Mouse (Mus musculus): ENCODE results near the gene Tnc. TPM values are rescaled to one million over a fixed set of nuclear protein-coding genes. Genes with fewer than 3 reads are reported as not detected.
A peak's percentile ranks its signal among the peaks of the same experiment; 100 is the strongest.
"Not testable (repeated sequence)": the region's sequence is repeated elsewhere in the genome, so short reads cannot be mapped to it uniquely, and the experiment has no call there.

Tnc gene
- total RNA-seq, 2 experiments from 2014 or later: 70.3 to 71.8 TPM

DNA sequence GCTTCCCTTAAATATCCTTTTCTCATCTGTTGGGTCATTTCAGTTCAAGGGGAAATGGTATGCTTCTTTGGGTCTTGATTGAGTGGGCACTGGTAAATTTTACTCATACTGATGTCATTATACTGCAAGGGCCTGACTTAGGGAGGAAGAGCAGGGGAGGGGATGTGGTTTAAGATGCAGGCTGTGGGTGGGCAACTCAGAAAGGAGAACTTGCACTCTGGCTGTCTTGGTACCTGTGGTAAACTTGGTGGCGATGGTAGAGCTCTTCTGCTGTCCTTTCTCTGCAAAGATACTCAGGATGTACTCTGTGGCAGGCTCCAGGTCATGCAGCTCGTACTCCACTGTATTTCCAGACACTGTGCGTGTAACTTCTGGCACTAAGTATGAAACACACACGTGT lies 75.9 kb downstream of the Tnc start:
- no peak for DNase-seq (ENCODE audit: low spot score in 2 of 2)

- no peak for DNase-seq (ENCODE audit: low spot score in 2 of 2)
Observed at GRCm38 (mm10) chr4:63969891-63970290, 76.9 kb downstream of the Tnc start.

DNA sequence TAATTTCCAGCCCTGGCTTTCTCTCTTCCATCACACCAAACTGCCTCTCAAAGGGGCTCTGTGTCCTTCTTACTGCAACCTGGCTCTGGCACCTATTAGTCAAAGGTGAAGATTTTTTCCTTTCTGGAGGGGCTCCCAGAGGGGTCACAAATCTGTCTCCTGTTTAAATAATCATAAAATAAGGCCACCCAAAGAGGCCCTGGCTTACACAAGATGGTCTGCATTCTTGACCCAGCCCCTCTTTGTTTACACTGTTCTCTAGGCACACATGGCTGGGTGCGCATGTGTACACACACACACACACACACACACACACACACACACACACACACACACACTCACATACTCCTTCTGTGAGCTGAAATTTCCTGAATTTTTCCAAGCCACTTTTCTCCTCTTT lies 83.4 kb downstream of the Tnc start:
- DNase-seq (ENCODE audit: low spot score in 2 of 2): no peak

DNA sequence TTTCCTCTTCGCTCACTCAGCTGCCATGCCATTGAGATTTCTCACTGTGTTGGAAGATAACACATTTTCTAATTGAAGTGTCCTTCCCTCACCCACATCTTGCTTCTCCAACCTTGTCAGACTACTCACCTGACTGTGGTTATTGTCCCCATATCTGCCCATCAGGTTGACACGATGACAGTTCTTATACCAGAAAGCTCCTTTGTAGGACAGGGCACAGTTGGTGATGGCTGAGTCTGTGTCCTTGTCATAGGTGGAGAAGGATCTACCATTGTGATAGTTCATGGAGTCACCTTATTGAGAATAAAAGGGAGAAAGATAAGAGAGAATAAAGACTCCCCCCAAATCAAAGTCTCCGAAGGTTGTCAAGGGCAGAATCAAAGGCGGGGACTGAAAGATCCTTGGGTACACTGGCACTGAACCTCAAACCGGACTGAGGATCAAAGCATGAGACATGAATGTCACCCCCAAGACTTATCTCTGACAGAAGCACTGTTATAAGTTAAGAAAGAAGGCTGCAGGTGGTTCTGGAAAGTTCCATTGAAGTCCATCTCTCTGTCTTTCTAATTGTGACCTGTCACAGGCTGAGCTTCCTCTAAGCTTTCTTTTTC lies 84.9 kb downstream of the Tnc start:
- DNase-seq (ENCODE audit: low spot score in 2 of 2): no peak

DNA sequence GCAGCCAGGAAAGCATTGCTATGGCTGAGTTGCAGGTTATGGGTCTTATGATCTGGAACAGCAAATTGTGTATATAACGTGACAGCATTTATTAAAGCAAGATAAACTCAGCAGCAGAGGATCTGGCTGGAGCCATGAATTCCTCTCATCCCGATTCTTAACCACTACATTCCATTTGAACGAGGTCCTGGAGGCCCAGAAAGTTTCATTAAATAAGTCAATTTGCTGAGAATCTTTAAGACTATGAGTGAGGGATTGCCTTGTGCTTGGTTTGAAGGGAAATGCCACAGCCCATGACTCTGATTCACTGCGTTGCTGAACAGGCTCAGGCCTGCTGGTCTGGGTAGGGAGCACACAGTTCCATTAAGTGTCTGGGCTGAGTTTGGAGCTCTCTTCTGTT lies 88.2 kb downstream of the Tnc start:
- DNase-seq (ENCODE audit: low spot score in 2 of 2): no peak

GRCm38 (mm10) chr4:63950054-63950453 lies 96.8 kb downstream of the Tnc start:
- no peak for DNase-seq (ENCODE audit: low spot score in 2 of 2)

GRCm38 (mm10) chr4:63948688-63949073 lies 98.1 kb downstream of the Tnc start:
- DNase-seq (ENCODE audit: low spot score in 2 of 2): not testable (repeated sequence)

- peak in 1 of 2 experiments; percentile 46 for DNase-seq (ENCODE audit: low spot score in 2 of 2)
Observed at GRCm38 (mm10) chr4:63948066-63948687, 98.6 kb downstream of the Tnc start.

- no peak for DNase-seq (ENCODE audit: low spot score in 2 of 2)
Observed at GRCm38 (mm10) chr4:63943813-63944212, 103.0 kb downstream of the Tnc start.

DNA sequence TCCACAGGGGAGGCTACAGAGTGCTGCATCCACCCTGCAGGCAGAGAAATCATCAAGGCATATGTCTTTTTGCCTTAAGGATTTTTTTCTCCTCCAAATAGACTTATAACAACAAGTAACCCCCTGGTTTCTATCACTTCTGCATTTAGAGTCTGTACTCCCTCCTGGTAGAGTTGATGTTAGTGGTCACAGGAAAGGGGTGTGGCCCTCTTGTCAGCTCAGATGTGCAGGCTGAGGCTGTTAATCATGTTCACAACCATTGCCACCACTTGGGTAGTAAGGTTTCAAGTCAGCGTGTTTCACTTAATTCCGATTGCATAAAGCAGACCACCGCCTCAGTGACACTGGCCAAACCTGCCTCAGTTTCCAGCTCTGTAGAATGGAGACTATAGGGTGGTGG lies 103.9 kb downstream of the Tnc start:
- no peak for DNase-seq (ENCODE audit: low spot score in 2 of 2)

DNA sequence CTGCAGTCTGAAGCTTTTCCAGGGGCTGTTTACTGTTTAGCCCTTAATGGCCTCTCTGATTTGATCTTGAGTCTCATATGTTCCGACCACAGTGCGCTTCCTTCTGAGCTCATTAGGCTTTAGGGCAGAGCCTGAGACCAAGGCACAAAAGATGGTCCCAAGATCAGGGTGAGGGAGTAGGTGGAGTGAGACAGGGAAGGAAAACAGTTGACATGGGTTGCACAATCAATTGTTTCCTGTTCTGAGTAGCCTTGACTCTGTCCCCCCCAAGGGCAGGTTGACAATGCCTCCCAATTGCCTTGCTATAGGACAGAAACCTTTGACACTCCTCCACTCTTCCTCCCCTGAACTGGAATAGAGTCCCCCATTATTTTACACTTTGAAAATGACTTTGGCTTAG lies 105.4 kb downstream of the Tnc start:
- DNase-seq (ENCODE audit: low spot score in 2 of 2): no peak

DNA sequence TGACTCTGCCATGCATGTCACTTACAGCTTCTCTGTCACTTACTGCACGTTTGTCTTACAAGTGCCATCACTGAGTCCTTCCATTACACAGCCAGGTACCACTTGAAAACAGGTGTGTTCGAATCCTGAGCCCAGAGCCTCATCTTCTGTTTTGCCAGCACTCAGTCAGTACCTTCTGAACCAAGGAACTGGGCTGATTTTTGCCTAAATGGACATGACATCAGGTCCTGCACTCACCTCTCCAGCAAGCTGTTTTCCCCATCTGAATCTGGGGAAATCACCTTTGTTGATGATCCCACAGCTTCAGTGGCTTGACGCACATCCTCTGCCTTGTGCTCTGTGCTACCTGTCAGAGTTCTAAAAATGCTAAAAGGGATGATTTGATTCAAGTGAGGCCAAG lies 107.4 kb downstream of the Tnc start:
- DNase-seq (ENCODE audit: low spot score in 2 of 2): no peak

DNA sequence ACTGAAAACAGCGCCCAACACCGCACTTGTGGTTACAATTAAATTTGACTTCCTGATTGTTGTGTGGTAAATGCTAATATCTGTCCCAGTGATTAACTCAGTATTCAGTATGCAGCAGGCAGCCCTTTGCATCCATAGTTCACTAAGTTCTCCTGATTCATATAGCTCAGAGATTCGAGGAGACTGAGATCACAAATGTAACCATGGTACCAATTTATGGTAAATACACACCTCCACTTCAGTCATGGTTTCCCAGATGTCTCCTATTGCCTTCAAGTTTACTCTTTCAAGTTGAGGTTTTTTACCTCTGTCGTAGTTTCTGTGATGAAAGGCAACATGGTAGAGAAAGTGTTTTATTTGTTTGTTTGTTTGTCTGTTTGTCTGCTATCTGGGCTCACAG lies 110.9 kb downstream of the Tnc start:
- no peak for DNase-seq (ENCODE audit: low spot score in 2 of 2)

DNA sequence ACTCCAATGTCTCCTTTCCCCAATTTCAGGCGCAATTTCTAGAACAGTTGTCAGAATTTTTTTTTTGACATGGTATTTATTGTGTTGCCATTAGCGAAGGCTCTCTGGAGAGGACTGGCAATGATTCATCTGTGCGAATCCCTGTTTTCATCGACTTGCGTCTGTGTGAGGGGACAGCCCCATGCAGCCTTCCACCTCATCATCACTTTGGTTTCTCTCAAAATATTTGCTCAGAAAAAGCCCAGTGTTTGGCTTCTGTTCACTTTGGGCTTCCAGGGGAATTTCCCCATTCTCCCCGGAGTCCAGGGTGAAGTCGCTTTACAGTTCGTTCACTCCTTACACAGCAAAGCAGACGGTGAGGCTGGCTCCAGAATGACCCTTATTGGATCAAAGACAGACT lies 111.5 kb downstream of the Tnc start:
- DNase-seq (ENCODE audit: low spot score in 2 of 2): no peak

- DNase-seq (ENCODE audit: low spot score in 2 of 2): no peak
Observed at GRCm38 (mm10) chr4:63930863-63931262, 116.0 kb downstream of the Tnc start.

DNA sequence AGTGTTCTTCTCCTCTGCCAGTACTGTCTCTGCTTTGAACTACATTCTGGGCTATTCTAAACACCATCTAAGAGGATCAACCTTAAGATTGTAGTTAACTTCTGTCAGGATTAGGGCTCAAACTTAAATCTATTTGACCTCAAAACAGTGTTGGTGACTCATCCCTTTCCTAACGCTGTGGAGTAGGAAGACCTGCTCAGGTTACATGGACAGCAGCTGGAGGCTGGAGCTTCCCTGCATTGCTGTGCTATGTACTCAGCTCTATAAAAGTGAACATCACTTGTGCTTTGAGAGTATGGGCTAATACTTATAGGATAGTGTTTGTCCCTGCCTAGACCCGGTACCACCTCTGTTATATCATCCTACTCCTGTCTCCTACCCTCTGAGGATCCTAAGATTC lies 117.3 kb downstream of the Tnc start:
- no peak for DNase-seq (ENCODE audit: low spot score in 2 of 2)

DNA sequence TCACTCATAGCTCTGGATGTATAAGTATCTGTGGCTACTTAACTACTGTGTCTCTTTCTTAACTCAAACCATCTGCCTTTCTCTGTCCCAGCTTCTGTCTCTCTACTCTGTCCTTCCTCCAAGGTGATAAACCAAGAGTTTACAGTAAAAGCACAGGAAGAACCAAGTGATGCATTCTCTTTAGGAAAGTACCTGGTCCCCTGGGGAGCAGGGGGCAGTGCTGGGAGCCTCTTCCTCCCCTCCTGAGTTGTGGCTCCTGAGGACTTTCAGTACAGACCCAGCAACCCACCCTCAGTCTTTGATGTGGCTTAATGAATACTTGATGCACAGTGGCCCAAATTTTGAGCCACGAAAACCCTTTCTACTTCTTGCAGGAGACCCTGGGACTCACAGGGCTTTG lies 118.6 kb downstream of the Tnc start:
- DNase-seq (ENCODE audit: low spot score in 2 of 2): no peak

GRCm38 (mm10) chr4:63917181-63917580 lies 129.6 kb downstream of the Tnc start:
- DNase-seq (ENCODE audit: low spot score in 2 of 2): no peak

- DNase-seq (ENCODE audit: low spot score in 2 of 2): no peak
Observed at GRCm38 (mm10) chr4:63916753-63917152, 130.1 kb downstream of the Tnc start.

DNA sequence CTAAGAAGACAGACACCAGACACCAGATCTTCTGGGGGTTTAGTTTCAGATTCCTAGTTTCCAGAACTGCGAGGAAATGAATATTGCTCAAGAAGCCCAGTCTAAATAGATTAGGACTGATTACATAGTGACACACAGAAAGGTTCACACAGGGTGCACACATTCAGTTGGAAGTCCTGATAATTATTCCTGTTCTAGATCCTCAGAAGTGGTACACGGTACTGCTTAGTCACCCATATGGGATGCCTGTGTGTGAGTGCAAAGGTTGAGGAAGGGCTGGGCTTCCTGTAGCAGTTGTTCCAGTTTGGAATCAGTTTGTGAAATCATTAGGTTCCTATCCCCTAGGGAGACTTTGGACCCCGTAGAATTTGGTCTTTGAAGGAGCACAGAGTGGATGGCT lies 130.5 kb downstream of the Tnc start:
- DNase-seq (ENCODE audit: low spot score in 2 of 2): no peak
